Mouse (Mus musculus) hindbrain, embryonic 16.5 days (tissue): ENCODE measurements around the gene Arntl. TPM values are rescaled to one million over a fixed set of nuclear protein-coding genes. Genes with fewer than 3 reads are reported as not detected.

ENCODE experiments used
- ATAC-seq: fragments of 200-750 bp; cut with Nextera tagmentation; 2 replicates; pipeline ENCODE4 v1.8.0; 2017; ENCODE audit warnings: moderate TSS enrichment, moderate library complexity
- H3K27ac ChIP-seq: fragments of 300-500 bp; sonication (generic); 2 replicates; pipeline ENCODE4 v1.5.1; 2014; ENCODE audit warnings: low read depth, mild to moderate bottlenecking, control low read depth, low read length, moderate library complexity
- H3K27me3 ChIP-seq: fragments of 300-500 bp; sonication (generic); replicated peaks from 2 replicates; pipeline ENCODE4 v1.6.1; 2014; ENCODE audit warnings: low read length; ENCODE audit not compliant: control insufficient read depth, insufficient read depth
- H3K36me3 ChIP-seq: fragments of 300-500 bp; sonication (generic); 2 replicates; pipeline ENCODE4 v1.6.1; 2014; ENCODE audit warnings: mild to moderate bottlenecking, low read length, moderate library complexity, mixed read lengths; ENCODE audit not compliant: control insufficient read depth, insufficient read depth
- H3K4me1 ChIP-seq: fragments of 300-500 bp; sonication (generic); 2 replicates; pipeline ENCODE4 v1.6.1; 2014; ENCODE audit warnings: low read depth, low read length; ENCODE audit not compliant: control insufficient read depth, insufficient read depth
- H3K4me2 ChIP-seq: fragments of 300-500 bp; sonication (generic); 2 replicates; pipeline ENCODE4 v1.6.1; 2014; ENCODE audit warnings: mild to moderate bottlenecking, low read length, control low read depth, moderate library complexity
- H3K4me3 ChIP-seq: fragments of 300-500 bp; sonication (generic); 2 replicates; pipeline ENCODE4 v1.5.1; 2014; ENCODE audit warnings: mild to moderate bottlenecking, low read length, control low read depth, moderate library complexity
- H3K9ac ChIP-seq: fragments of 300-500 bp; sonication (generic); 2 replicates; pipeline ENCODE4 v1.6.1; 2014; ENCODE audit warnings: low read depth, mild to moderate bottlenecking, control low read depth, low read length, moderate library complexity
- H3K9me3 ChIP-seq: fragments of 300-500 bp; sonication (generic); 2 replicates; pipeline ENCODE4 v1.6.1; 2014; ENCODE audit warnings: mild to moderate bottlenecking, low read length, moderate library complexity; ENCODE audit not compliant: control insufficient read depth
- WGBS: fragments of 180-500 bp; shearing (Covaris S2); extraction: QIAGEN DNeasy Blood & Tissue Kit; methylation state at CpG from one replicate; pipeline ENCODE4 v1.1.7; 2014; 5-methylcytosine and 5-hydroxymethylcytosine counted together
- polyA plus RNA-seq: library from polyadenylated mRNA; unstranded; fragments of >200 nt; fragmentation: Nextera tagmentation; extraction: Ambion mirVana; gene quantifications from 2 replicates; pipeline ENCODE4 v1.2.1, GENCODE M21; 2015

Gene Arntl
- polyA plus RNA-seq, 1 experiment from 2014 or later = 21.7 TPM

DNA sequence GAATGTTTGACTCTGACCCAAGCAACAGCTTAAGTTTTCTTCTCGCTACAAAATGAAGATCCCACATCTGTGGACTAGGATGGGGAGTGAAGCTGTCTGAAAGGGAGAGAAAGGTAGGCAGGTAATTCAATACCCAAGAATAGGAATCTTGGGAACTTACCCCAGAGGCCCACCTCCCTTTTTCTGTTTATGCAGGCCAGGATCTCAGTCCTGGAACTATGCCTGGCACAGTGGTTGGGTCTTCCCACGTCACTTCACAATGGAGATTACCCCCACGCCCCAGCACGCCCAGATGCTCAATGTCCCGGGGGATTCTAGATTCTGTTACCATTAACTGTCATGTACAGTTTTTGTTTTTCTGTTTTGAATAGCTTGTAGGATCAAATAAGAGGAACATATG is 84.5 kb downstream of the Arntl start:
- no peak overlapping the region for H3K9ac ChIP-seq
- no peak overlapping the region for H3K4me2 ChIP-seq
- no peak overlapping the region for H3K4me3 ChIP-seq
- H3K4me1 ChIP-seq = peaks cover 4% of the 10 kb centered on the region; the same call in 1 of the 2 replicates
- no peak overlapping the region for H3K27ac ChIP-seq
- no peaks in the 10 kb centered on the region for H3K9me3 ChIP-seq
- 0 out of 2 replicates have a peak, but pooled peaks cover 2% of the 10 kb centered on the region for H3K36me3 ChIP-seq
- ATAC-seq = no peak
- H3K27me3 ChIP-seq = no peaks in the 10 kb centered on the region
- WGBS = 63% methylated on average over 5 of the region's 5 CpGs

DNA sequence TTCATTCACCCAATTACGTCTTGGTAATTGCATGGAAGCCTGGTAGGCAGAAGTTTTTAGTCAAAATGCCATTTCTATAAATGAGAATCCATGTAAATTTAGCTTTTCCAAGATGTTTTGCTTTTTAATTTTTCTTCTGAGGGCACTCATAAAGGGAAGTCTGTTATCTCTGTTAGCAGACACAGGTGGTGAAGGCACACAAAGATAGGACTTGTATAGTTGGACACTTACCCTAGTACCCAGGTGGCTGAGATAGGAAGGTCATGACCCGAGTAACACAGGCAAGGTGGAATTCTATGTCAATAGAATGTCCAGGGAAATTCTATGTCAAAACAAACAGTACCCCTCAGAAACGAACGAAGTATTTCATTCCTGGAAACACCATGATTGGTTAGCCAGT is 84.9 kb downstream of the Arntl start:
- peaks cover 4% of the 10 kb centered on the region; the same call in 1 of the 2 replicates for H3K4me1 ChIP-seq
- H3K27me3 ChIP-seq = no peaks in the 10 kb centered on the region
- 89% methylated on average over 4 of the region's 4 CpGs for WGBS
- H3K4me3 ChIP-seq = no peak overlapping the region
- 0 out of 2 replicates have a peak, but pooled peaks cover 2% of the 10 kb centered on the region for H3K36me3 ChIP-seq
- H3K9ac ChIP-seq = no peak overlapping the region
- H3K4me2 ChIP-seq = no peak overlapping the region
- no peak for ATAC-seq
- no peak overlapping the region for H3K27ac ChIP-seq
- H3K9me3 ChIP-seq = no peaks in the 10 kb centered on the region

DNA sequence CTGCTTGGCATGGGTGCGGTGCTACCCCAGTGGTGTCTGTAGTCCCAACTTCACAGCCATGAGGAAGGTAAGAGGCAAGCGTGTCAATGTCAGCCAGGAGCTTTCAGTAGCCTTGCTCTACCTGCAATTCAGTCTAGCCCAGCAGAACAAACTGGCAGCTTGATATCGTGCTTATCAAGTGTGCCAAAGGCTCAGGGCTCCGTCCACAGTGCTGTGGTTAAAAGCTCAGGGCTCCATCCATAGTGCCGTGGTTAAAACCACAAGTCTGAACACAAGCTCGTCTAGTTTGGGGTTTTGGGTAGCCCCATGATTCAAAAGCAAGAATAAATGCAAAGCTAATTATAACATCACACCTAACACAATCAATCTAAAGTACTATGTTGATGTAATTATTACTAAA is 87.3 kb downstream of the Arntl start:
- Histone ChIP-seq H3K4me1 (peaks cover 4% of the 10 kb centered on the region; the same call in 1 of the 2 replicates), H3K36me3 (peaks cover 8% of the 10 kb centered on the region), H3K27ac (no peak overlapping the region), H3K27me3 (no peaks in the 10 kb centered on the region), H3K9me3 (no peaks in the 10 kb centered on the region), H3K9ac (no peak overlapping the region), H3K4me3 (no peak overlapping the region), H3K4me2 (no peak overlapping the region)
- 93% methylated on average over 6 of the region's 6 CpGs for WGBS
- ATAC-seq = no peak

DNA sequence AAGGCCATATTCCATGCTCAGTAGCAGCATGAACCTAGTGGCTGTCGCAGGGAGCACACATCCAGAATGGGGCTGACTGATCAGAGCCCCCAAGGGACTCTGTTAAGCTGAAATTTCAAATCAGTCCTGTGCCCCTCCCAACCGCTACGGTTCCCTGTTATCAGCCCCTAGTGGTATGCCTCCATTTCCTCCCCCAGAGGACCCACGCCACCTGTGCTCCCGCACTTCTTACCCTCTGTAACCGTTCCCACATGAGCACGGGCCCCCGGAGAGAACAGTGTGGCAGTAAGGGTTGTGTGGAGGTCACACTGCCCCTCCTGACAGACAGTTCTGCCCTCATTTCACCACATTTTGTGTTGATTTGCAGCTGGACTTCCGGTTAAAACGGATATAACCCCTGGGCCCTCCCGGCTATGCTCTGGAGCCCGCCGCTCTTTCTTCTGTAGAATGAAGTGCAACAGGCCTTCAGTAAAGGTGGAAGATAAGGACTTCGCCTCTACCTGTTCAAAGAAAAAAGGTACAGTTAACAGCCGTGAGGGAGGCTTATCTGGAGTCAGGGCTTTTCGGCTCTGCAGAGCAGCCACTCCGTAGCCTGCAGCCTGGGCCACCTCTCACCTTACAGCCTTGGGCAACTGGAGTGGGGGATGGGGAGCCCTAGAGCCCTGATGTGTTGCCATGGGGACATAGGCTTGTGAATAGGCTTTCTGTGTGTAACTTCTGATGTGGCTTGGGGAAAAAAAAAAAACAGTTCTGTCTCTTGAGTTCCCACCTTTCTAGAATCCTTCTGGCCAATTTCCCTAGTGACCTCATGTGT is 88.0 kb downstream of the Arntl start:
- Histone ChIP-seq H3K9ac (no peak overlapping the region), H3K9me3 (no peaks in the 10 kb centered on the region), H3K4me2 (no peak overlapping the region), H3K27ac (no peak overlapping the region), H3K4me3 (no peak overlapping the region), H3K36me3 (peaks cover 8% of the 10 kb centered on the region), H3K27me3 (no peaks in the 10 kb centered on the region), H3K4me1 (peaks cover 4% of the 10 kb centered on the region; the same call in 1 of the 2 replicates)
- WGBS = 38% methylated on average over 17 of the region's 17 CpGs
- ATAC-seq = no peak; the same call in 1 of the 2 replicates

DNA sequence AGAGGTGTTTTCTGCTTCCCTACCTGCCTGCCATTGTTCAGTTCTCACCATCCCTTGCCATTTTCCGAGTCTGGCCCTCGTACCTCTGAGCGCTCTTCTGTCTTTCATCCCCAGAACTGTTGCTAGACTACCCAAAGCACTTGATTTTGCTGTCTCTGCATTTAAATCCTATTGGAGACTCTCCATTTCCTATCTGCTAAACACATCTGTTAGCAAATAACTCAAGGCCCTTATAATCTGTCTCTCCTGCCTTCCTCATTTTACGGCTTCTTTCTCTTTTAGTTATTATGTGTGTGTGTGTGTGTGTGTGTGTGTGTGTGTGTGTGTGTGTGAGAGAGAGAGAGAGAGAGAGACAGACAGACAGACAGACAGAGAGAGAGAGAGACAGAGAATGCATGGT is 90.5 kb downstream of the Arntl start:
- WGBS = 90% methylated on average over 4 of the region's 4 CpGs
- peaks cover 4% of the 10 kb centered on the region; the same call in 1 of the 2 replicates for H3K4me1 ChIP-seq

DNA sequence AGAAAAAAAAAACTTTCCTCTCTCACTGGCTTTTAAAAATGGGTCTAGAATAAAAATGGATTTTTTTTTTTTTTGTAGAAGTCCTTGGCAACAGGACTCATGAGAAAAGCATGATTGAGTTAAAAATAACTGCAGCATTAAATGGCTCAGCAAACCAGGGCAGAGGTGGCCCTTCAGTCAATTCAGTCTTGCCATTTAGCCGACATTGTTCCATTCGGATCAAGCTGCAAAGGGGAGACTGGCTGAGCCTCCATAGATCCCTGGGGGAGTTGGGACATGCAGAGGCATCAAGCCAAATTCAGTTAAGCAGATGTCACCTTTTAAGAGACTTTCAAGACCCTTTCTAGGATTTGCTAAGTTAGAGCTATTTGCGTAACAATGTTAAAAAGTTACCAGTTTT is 102.9 kb downstream of the Arntl start:
- no peak overlapping the region for H3K4me2 ChIP-seq
- no peaks in the 10 kb centered on the region for H3K4me1 ChIP-seq
- no peaks in the 10 kb centered on the region for H3K27me3 ChIP-seq
- H3K36me3 ChIP-seq = peaks cover 3% of the 10 kb centered on the region
- H3K9ac ChIP-seq = no peak overlapping the region
- 63% methylated on average over 3 of the region's 3 CpGs for WGBS
- H3K27ac ChIP-seq = no peak overlapping the region
- no peak overlapping the region for H3K4me3 ChIP-seq
- no peaks in the 10 kb centered on the region for H3K9me3 ChIP-seq
- ATAC-seq = no peak

More for the DNA sequence above, 90.5 kb downstream of the Arntl start:
- Histone ChIP-seq H3K9me3 (no peaks in the 10 kb centered on the region), H3K27me3 (no peaks in the 10 kb centered on the region), H3K36me3 (peaks cover 13% of the 10 kb centered on the region), H3K27ac (no peak overlapping the region), H3K4me2 (no peak overlapping the region), H3K4me3 (no peak overlapping the region), H3K9ac (no peak overlapping the region)
- no peak for ATAC-seq

DNA sequence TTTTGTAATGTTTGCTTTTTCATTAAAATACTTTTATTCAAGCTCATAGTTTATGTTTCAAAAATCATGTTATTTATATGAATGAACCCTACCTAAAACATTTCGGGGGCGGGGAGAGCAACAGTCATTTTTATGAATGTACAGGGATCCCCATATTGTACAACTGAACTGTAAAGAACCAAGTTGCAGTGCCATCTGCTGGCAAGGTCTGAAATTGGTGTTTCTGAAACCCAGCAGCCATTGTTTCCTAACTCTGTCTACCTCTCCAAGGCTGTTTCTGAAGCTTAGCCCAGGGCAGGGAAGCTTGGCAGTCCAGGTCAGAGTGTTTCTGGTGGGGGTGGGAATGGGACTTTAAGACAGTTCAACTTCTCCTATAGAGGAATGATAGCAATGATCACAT is 104.5 kb downstream of the Arntl start:
- no peaks in the 10 kb centered on the region; the same call in 1 of the 2 replicates for H3K36me3 ChIP-seq
- no peak overlapping the region for H3K4me2 ChIP-seq
- no peaks in the 10 kb centered on the region for H3K27me3 ChIP-seq
- 22% methylated on average over 2 of the region's 2 CpGs for WGBS
- H3K9ac ChIP-seq = no peak overlapping the region
- peak; percentile 61 for ATAC-seq
- no peak overlapping the region for H3K27ac ChIP-seq
- H3K9me3 ChIP-seq = no peaks in the 10 kb centered on the region
- H3K4me3 ChIP-seq = no peak overlapping the region
- H3K4me1 ChIP-seq = no peaks in the 10 kb centered on the region

DNA sequence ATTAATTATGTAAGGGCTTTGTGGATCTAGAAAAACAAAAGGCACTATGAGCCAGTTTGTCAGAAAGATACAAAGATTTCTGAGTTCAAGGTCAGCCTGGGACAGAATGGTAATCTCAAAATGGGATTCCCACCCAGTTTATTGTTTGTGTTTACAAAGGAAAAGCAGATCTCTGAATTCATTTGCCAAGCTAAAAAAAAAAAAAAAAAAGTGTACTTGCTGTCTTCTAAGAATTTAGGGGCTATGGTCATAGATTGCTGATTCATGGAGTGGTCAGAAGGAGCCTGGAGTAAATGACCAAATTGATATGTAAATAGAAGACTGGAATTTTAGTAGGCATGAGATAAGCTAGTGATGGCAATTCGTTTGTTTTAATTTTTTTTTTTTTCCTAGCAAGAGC is 112.9 kb downstream of the Arntl start:
- ATAC-seq = no peak
- Histone ChIP-seq H3K27ac (no peak overlapping the region), H3K4me3 (no peak overlapping the region), H3K27me3 (no peaks in the 10 kb centered on the region), H3K9ac (no peak overlapping the region), H3K36me3 (0 out of 2 replicates have a peak, but pooled peaks cover 3% of the 10 kb centered on the region), H3K9me3 (no peaks in the 10 kb centered on the region), H3K4me1 (no peaks in the 10 kb centered on the region), H3K4me2 (no peak overlapping the region)
- WGBS = 90% methylated on average over 1 of the region's 1 CpGs

DNA sequence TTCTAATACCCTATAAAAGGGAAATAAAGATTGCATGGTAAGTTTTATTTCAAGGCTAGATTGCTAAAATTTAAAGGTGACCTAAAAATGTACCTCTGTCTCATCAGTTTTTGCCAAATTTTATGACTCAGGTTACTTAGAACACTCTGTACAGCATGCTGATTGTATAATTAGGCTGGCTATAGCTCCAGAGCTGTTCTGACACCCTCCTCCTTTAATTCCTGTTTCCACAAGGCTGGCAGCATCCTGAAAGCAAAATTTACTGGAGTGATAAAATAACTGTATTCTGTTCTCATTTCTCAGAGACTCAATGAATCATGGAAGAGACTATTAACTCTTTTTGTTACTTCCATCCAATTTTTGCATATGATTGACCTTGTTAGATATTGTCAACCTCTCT is 126.8 kb downstream of the Arntl start:
- Histone ChIP-seq H3K36me3 (no peaks in the 10 kb centered on the region), H3K9me3 (no peaks in the 10 kb centered on the region), H3K4me3 (no peak overlapping the region), H3K27ac (no peak overlapping the region), H3K4me1 (no peaks in the 10 kb centered on the region), H3K9ac (no peak overlapping the region), H3K4me2 (no peak overlapping the region), H3K27me3 (no peaks in the 10 kb centered on the region)
- ATAC-seq = no peak
